Mouse (Mus musculus): ENCODE data around the gene Myom1. TPM values are rescaled to one million over a fixed set of nuclear protein-coding genes. Genes with fewer than 3 reads are reported as not detected.
"Not testable (repeated sequence)": the region's sequence is repeated elsewhere in the genome, so short reads cannot be mapped to it uniquely, and the experiment has no call there.

The Myom1 gene
- polyA plus RNA-seq, 1 experiment from 2014 or later, result 208 TPM

GRCm38 (mm10) chr17:70973398-70973797 is 29.0 kb upstream of the Myom1 start:
- Histone ChIP-seq H3K27me3 (ENCODE audit: control insufficient read depth, insufficient read depth, low read length) (no peaks in the 10 kb centered on the region), H3K36me3 (ENCODE audit: control insufficient read depth, insufficient read depth, low read length) (peaks cover 2% of the 10 kb centered on the region; the same call in 1 of the 2 replicates), H3K27ac (ENCODE audit: low read depth, low read length) (no peak overlapping the region), H3K4me3 (ENCODE audit: low read depth, low read length) (no peak overlapping the region), H3K4me1 (ENCODE audit: control insufficient read depth, insufficient read depth, low read length) (peaks cover 3% of the 10 kb centered on the region; the same call in 1 of the 2 replicates), H3K4me2 (no peak overlapping the region), H3K9me3 (replicated peaks; ENCODE audit: control insufficient read depth, low read length) (no peaks in the 10 kb centered on the region), H3K9ac (ENCODE audit: low read depth, low read length) (no peak overlapping the region)
- no peak for ATAC-seq (replicated peaks; ENCODE audit: insufficient number of reproducible peaks, low FRiP score, low TSS enrichment)
- 65% methylated on average over 9 of the region's 9 CpGs for WGBS (ENCODE audit: insufficient replicate concordance)

- not testable (repeated sequence) for H3K36me3 ChIP-seq (ENCODE audit: control insufficient read depth, insufficient read depth, low read length); H3K4me2 ChIP-seq; H3K27me3 ChIP-seq (ENCODE audit: control insufficient read depth, insufficient read depth, low read length); H3K9ac ChIP-seq (ENCODE audit: low read depth, low read length); H3K9me3 ChIP-seq (replicated peaks; ENCODE audit: control insufficient read depth, low read length); H3K27ac ChIP-seq (ENCODE audit: low read depth, low read length); H3K4me3 ChIP-seq (ENCODE audit: low read depth, low read length); ATAC-seq (replicated peaks; ENCODE audit: insufficient number of reproducible peaks, low FRiP score, low TSS enrichment); H3K4me1 ChIP-seq (ENCODE audit: control insufficient read depth, insufficient read depth, low read length)
- WGBS (ENCODE audit: insufficient replicate concordance), result 90% methylated on average over 14 of the region's 14 CpGs
Observed at GRCm38 (mm10) chr17:70974065-70974464, 28.4 kb upstream of the Myom1 start.

- WGBS (ENCODE audit: insufficient replicate concordance), result 83% methylated on average over 6 of the region's 6 CpGs
- Histone ChIP-seq H3K4me1 (ENCODE audit: control insufficient read depth, insufficient read depth, low read length) (peaks cover 3% of the 10 kb centered on the region; the same call in 1 of the 2 replicates), H3K4me3 (ENCODE audit: low read depth, low read length) (no peak overlapping the region), H3K27me3 (ENCODE audit: control insufficient read depth, insufficient read depth, low read length) (peaks cover 17% of the 10 kb centered on the region), H3K4me2 (no peak overlapping the region), H3K36me3 (ENCODE audit: control insufficient read depth, insufficient read depth, low read length) (peaks cover 8% of the 10 kb centered on the region; the same call in 1 of the 2 replicates), H3K9me3 (replicated peaks; ENCODE audit: control insufficient read depth, low read length) (no peaks in the 10 kb centered on the region), H3K9ac (ENCODE audit: low read depth, low read length) (no peak overlapping the region), H3K27ac (ENCODE audit: low read depth, low read length) (no peak overlapping the region)
- no peak; the same call in 1 of the 2 replicates for ATAC-seq (replicated peaks; ENCODE audit: insufficient number of reproducible peaks, low FRiP score, low TSS enrichment)
Observed at GRCm38 (mm10) chr17:70977799-70978198, 24.6 kb upstream of the Myom1 start.

- Histone ChIP-seq H3K9me3 (replicated peaks; ENCODE audit: control insufficient read depth, low read length) (no peaks in the 10 kb centered on the region), H3K4me2 (no peak overlapping the region), H3K4me3 (ENCODE audit: low read depth, low read length) (no peak overlapping the region), H3K27me3 (ENCODE audit: control insufficient read depth, insufficient read depth, low read length) (peaks cover 19% of the 10 kb centered on the region), H3K4me1 (ENCODE audit: control insufficient read depth, insufficient read depth, low read length) (no peaks in the 10 kb centered on the region), H3K9ac (ENCODE audit: low read depth, low read length) (no peak overlapping the region), H3K27ac (ENCODE audit: low read depth, low read length) (no peak overlapping the region), H3K36me3 (ENCODE audit: control insufficient read depth, insufficient read depth, low read length) (peaks cover 6% of the 10 kb centered on the region; the same call in 1 of the 2 replicates)
- WGBS (ENCODE audit: insufficient replicate concordance), result 70% methylated on average over 20 of the region's 20 CpGs
- peak; percentile 25; the same call in 1 of the 2 replicates for ATAC-seq (replicated peaks; ENCODE audit: insufficient number of reproducible peaks, low FRiP score, low TSS enrichment)
Observed at GRCm38 (mm10) chr17:70979345-70980223, 22.8 kb upstream of the Myom1 start.

- no peak overlapping the region for H3K27ac ChIP-seq (ENCODE audit: low read depth, low read length)
- peaks cover 7% of the 10 kb centered on the region for H3K4me1 ChIP-seq (ENCODE audit: control insufficient read depth, insufficient read depth, low read length)
- H3K4me2 ChIP-seq, result no peak overlapping the region
- H3K9ac ChIP-seq (ENCODE audit: low read depth, low read length), result no peak overlapping the region
- H3K27me3 ChIP-seq (ENCODE audit: control insufficient read depth, insufficient read depth, low read length), result peaks cover 19% of the 10 kb centered on the region
- no peak overlapping the region for H3K4me3 ChIP-seq (ENCODE audit: low read depth, low read length)
- 84% methylated on average over 15 of the region's 15 CpGs for WGBS (ENCODE audit: insufficient replicate concordance)
- H3K36me3 ChIP-seq (ENCODE audit: control insufficient read depth, insufficient read depth, low read length), result peaks cover 6% of the 10 kb centered on the region; the same call in 1 of the 2 replicates
- no peaks in the 10 kb centered on the region for H3K9me3 ChIP-seq (replicated peaks; ENCODE audit: control insufficient read depth, low read length)
- ATAC-seq (replicated peaks; ENCODE audit: insufficient number of reproducible peaks, low FRiP score, low TSS enrichment), result no peak
Observed at GRCm38 (mm10) chr17:70985501-70986354, 16.7 kb upstream of the Myom1 start.

- H3K27ac ChIP-seq (ENCODE audit: low read depth, low read length), result no peak overlapping the region
- no peaks in the 10 kb centered on the region for H3K9me3 ChIP-seq (replicated peaks; ENCODE audit: control insufficient read depth, low read length)
- peaks cover 14% of the 10 kb centered on the region for H3K27me3 ChIP-seq (ENCODE audit: control insufficient read depth, insufficient read depth, low read length)
- no peak overlapping the region for H3K4me3 ChIP-seq (ENCODE audit: low read depth, low read length)
- 87% methylated on average over 6 of the region's 6 CpGs for WGBS (ENCODE audit: insufficient replicate concordance)
- H3K4me2 ChIP-seq, result no peak overlapping the region
- peaks cover 6% of the 10 kb centered on the region; the same call in 1 of the 2 replicates for H3K36me3 ChIP-seq (ENCODE audit: control insufficient read depth, insufficient read depth, low read length)
- no peak for ATAC-seq (replicated peaks; ENCODE audit: insufficient number of reproducible peaks, low FRiP score, low TSS enrichment)
- H3K9ac ChIP-seq (ENCODE audit: low read depth, low read length), result no peak overlapping the region
- peaks cover 13% of the 10 kb centered on the region for H3K4me1 ChIP-seq (ENCODE audit: control insufficient read depth, insufficient read depth, low read length)
Observed at GRCm38 (mm10) chr17:70986355-70986740, 16.1 kb upstream of the Myom1 start.

- H3K4me3 ChIP-seq (ENCODE audit: low read depth, low read length), result no peak overlapping the region
- no peak overlapping the region for H3K27ac ChIP-seq (ENCODE audit: low read depth, low read length)
- H3K9ac ChIP-seq (ENCODE audit: low read depth, low read length), result no peak overlapping the region
- no peaks in the 10 kb centered on the region for H3K9me3 ChIP-seq (replicated peaks; ENCODE audit: control insufficient read depth, low read length)
- ATAC-seq (replicated peaks; ENCODE audit: insufficient number of reproducible peaks, low FRiP score, low TSS enrichment), result no peak
- WGBS (ENCODE audit: insufficient replicate concordance), result 88% methylated on average over 15 of the region's 15 CpGs
- H3K36me3 ChIP-seq (ENCODE audit: control insufficient read depth, insufficient read depth, low read length), result peaks cover 4% of the 10 kb centered on the region
- H3K27me3 ChIP-seq (ENCODE audit: control insufficient read depth, insufficient read depth, low read length), result peaks cover 7% of the 10 kb centered on the region
- H3K4me2 ChIP-seq, result no peak overlapping the region
- peaks cover 19% of the 10 kb centered on the region for H3K4me1 ChIP-seq (ENCODE audit: control insufficient read depth, insufficient read depth, low read length)
Observed at GRCm38 (mm10) chr17:70986831-70987660, 15.4 kb upstream of the Myom1 start.

GRCm38 (mm10) chr17:70988337-70988767 is 14.1 kb upstream of the Myom1 start:
- WGBS (ENCODE audit: insufficient replicate concordance), result 93% methylated on average over 12 of the region's 12 CpGs

More at GRCm38 (mm10) chr17:70988337-70988767, 14.1 kb upstream of the Myom1 start:
- Histone ChIP-seq H3K4me1 (ENCODE audit: control insufficient read depth, insufficient read depth, low read length) (peaks cover 29% of the 10 kb centered on the region), H3K36me3 (ENCODE audit: control insufficient read depth, insufficient read depth, low read length) (peaks cover 11% of the 10 kb centered on the region), H3K4me3 (ENCODE audit: low read depth, low read length) (no peak overlapping the region), H3K4me2 (no peak overlapping the region), H3K27ac (ENCODE audit: low read depth, low read length) (no peak overlapping the region), H3K9me3 (replicated peaks; ENCODE audit: control insufficient read depth, low read length) (no peaks in the 10 kb centered on the region), H3K9ac (ENCODE audit: low read depth, low read length) (no peak overlapping the region), H3K27me3 (ENCODE audit: control insufficient read depth, insufficient read depth, low read length) (no peaks in the 10 kb centered on the region)
- no peak for ATAC-seq (replicated peaks; ENCODE audit: insufficient number of reproducible peaks, low FRiP score, low TSS enrichment)

Measured in heart, embryonic 11.5 days (tissue).